Mouse (Mus musculus) forebrain, embryonic 14.5 days (tissue): ENCODE data around the gene P2ry14. TPM values are rescaled to one million over a fixed set of nuclear protein-coding genes. Genes with fewer than 3 reads are reported as not detected.

ENCODE experiments used
- ATAC-seq: fragments of 200-750 bp; cut with Nextera tagmentation; 2 replicates; pipeline ENCODE4 v1.8.0; 2017; ENCODE audit warnings: mild to moderate bottlenecking, moderate library complexity
- DNase-seq: peaks from one replicate; pipeline ENCODE4 v3.0.0-alpha.2; 2015; ENCODE audit warnings: low spot score
- H3K27ac ChIP-seq: fragments of 300-500 bp; sonication (generic); 2 replicates; pipeline ENCODE4 v1.5.1; 2014; ENCODE audit warnings: low read depth, mild to moderate bottlenecking, control low read depth, low read length, moderate library complexity
- H3K27me3 ChIP-seq: fragments of 300-500 bp; sonication (generic); replicated peaks from 2 replicates; pipeline ENCODE4 v1.6.1; 2014; ENCODE audit warnings: low read length, control low read depth, mixed read lengths; ENCODE audit not compliant: control insufficient read depth, insufficient read depth
- H3K36me3 ChIP-seq: fragments of 300-500 bp; sonication (generic); 2 replicates; pipeline ENCODE4 v1.6.1; 2014; ENCODE audit warnings: low read length, control low read depth; ENCODE audit not compliant: control insufficient read depth, insufficient read depth
- H3K4me1 ChIP-seq: fragments of 300-500 bp; sonication (generic); 2 replicates; pipeline ENCODE4 v1.6.1; 2014; ENCODE audit warnings: antibody characterized with exemption, low read length, control low read depth; ENCODE audit not compliant: control insufficient read depth, insufficient read depth
- H3K4me2 ChIP-seq: fragments of 300-500 bp; sonication (generic); 2 replicates; pipeline ENCODE4 v1.6.1; 2014; ENCODE audit warnings: mild to moderate bottlenecking, control low read depth, low read length
- H3K4me3 ChIP-seq: fragments of 300-500 bp; sonication (generic); 2 replicates; pipeline ENCODE4 v1.5.1; 2014; ENCODE audit warnings: low read depth, low read length, control low read depth
- H3K9ac ChIP-seq: fragments of 300-500 bp; sonication (generic); 2 replicates; pipeline ENCODE4 v1.6.1; 2014; ENCODE audit warnings: mild to moderate bottlenecking, low read length, control low read depth, moderate library complexity
- H3K9me3 ChIP-seq: fragments of 300-500 bp; sonication (generic); replicated peaks from 2 replicates; pipeline ENCODE4 v1.6.1; 2016; ENCODE audit warnings: low read length, control low read depth, mixed read lengths; ENCODE audit not compliant: control insufficient read depth
- WGBS: fragments of 180-500 bp; shearing (Covaris S2); extraction: QIAGEN DNeasy Blood & Tissue Kit; methylation state at CpG from one replicate; pipeline ENCODE4 v1.1.7; 2014; 5-methylcytosine and 5-hydroxymethylcytosine counted together
- polyA plus RNA-seq: library from polyadenylated mRNA; unstranded; fragments of >200 nt; fragmentation: Nextera tagmentation; extraction: Ambion mirVana; gene quantifications from 2 replicates; pipeline ENCODE4 v1.2.1, GENCODE M21; 2014

Gene P2ry14
- polyA plus RNA-seq, 1 experiment from 2014 or later = 1.7 TPM

DNA sequence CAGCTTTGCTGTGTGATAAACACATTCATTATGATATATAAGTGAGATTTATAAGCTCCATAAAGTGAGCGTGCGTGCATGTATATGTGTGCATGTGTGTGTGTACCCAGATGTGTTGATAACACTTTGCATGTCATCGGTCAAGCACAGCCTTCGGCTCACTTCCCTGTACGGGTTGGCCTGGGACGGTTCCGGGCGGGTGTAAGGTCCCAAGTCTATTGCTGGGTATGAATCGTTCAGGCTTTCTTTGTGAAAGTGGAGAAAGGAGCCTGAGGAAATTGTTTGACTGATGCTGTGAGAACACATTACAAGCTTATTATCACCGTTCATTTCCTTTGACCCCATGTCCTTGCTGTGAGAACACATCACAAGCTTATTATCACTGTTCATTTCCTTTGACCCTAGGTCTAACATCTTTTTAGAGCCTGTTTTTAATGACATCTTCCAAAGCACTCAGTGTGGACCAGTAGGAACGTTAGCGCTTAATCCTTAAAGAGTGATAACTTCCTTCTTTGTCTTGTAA, 14.4 kb downstream of the P2ry14 start:
- Histone ChIP-seq H3K27ac (no peak overlapping the region), H3K9me3 (no peaks in the 10 kb centered on the region), H3K9ac (no peak overlapping the region), H3K27me3 (no peaks in the 10 kb centered on the region), H3K4me1 (no peaks in the 10 kb centered on the region), H3K36me3 (no peaks in the 10 kb centered on the region), H3K4me3 (no peak overlapping the region), H3K4me2 (no peak overlapping the region)
- WGBS = 80% methylated on average over 12 of the region's 12 CpGs
- DNase-seq (no peak), ATAC-seq (no peak)

DNA sequence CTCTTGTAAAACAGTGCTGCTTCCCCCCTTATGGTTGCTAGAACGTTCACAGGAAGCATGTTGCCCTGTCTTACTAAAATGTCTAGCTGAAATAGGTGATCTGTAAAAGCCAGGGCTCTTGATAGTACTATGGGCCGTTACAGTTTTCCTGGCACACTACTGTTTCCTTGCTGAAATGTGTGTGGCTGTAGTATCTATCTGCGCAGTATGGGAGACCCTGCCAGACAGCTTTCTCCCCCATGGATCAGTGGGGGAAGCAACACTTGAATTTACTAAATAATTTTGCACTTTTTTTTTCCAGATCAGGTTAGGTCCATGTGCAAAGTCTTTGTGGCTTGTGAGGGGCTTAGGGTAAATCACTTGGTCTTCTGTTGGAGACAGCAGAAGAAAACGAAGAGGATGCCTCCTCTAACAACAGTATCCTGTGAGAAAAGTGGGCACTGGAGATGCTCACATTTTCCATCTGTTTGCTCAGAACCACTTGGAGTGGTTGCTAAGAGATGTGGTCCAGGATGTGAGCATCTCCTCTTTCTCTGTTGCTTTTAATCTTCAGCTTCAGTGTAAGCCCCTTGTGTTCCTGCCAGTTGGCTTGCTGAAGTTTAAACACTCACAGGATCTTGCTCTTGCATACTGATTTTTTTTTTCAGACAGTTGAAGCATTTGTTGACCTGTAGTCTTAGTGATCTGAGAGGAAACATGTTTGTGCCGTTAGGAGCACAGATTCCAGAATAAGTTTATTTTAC, 17.3 kb downstream of the P2ry14 start:
- Histone ChIP-seq H3K36me3 (no peaks in the 10 kb centered on the region), H3K27me3 (no peaks in the 10 kb centered on the region), H3K9ac (no peak overlapping the region), H3K4me2 (no peak overlapping the region), H3K4me1 (no peaks in the 10 kb centered on the region), H3K4me3 (no peak overlapping the region), H3K9me3 (no peaks in the 10 kb centered on the region), H3K27ac (no peak overlapping the region)
- no peak for ATAC-seq
- 82% methylated on average over 5 of the region's 5 CpGs for WGBS
- no peak for DNase-seq

DNA sequence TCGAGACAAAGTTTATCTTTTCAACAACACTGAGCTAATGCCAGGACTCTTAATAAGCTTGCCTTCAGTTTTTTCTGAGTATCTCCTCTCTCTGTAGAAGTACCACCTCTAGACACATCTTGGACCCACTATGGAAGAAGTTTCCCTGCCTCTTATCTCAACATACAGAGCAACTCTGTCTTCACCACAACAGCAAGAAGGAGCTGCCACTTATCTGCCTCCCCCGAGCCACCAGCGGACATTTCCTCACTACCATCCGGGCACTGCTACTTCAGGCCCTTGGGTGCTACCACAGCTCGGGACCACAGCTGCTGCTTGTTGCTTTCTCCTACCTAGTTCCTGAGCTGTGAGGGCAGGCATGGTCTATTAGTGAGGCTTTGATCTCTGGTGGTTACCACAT, 20.2 kb downstream of the P2ry14 start:
- Histone ChIP-seq H3K4me2 (no peak overlapping the region), H3K27ac (no peak overlapping the region), H3K9ac (no peak overlapping the region), H3K27me3 (no peaks in the 10 kb centered on the region), H3K4me3 (no peak overlapping the region), H3K36me3 (no peaks in the 10 kb centered on the region), H3K9me3 (no peaks in the 10 kb centered on the region), H3K4me1 (no peaks in the 10 kb centered on the region)
- 92% methylated on average over 5 of the region's 5 CpGs for WGBS
- no peak for ATAC-seq
- DNase-seq = no peak

DNA sequence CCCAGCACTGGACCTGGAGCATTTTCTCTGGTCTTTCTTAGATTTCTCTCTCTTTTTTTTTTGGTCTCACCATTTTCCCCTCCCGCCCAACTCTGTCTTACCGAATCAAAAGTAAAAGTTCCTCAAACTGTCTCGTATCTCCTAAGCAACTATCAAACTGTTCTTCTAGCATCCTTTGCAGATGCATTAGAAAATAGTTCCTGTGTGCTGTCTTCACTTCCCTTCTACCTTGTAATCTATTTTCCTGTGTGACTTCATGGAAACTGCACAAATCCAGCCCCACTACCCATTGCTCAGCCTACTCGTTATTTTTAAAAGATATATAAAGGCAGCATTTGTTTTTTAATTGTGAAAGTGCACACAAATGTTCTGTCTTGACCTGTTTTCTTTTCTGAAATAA, 21.5 kb downstream of the P2ry14 start:
- 88% methylated on average over 4 of the region's 4 CpGs for WGBS
- no peak overlapping the region for H3K9ac ChIP-seq
- no peaks in the 10 kb centered on the region for H3K27me3 ChIP-seq
- no peak overlapping the region for H3K4me2 ChIP-seq
- no peaks in the 10 kb centered on the region for H3K9me3 ChIP-seq
- ATAC-seq (no peak), DNase-seq (no peak)
- no peak overlapping the region for H3K4me3 ChIP-seq
- H3K27ac ChIP-seq = no peak overlapping the region
- no peaks in the 10 kb centered on the region for H3K36me3 ChIP-seq
- H3K4me1 ChIP-seq = no peaks in the 10 kb centered on the region

DNA sequence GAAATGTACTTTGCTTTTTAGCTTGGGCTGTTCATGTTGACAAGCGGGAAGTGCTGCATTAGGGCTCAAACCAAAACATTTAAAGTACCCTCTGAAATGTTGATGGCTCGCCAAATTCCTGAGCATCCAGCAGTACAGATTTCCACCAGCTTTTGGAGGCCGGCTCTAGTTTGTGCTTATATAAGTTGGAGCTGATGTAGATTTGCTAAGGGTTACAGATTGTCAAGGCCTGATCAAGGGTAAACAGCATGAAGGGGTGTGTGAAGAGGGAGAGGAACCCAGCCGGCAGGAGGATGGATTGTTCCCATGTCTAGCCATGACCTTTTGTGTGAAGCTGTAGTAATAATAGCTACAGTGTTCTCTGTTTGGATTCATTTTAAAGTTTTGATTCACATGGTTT, 22.3 kb downstream of the P2ry14 start:
- no peaks in the 10 kb centered on the region for H3K9me3 ChIP-seq
- H3K36me3 ChIP-seq = no peaks in the 10 kb centered on the region
- no peak for ATAC-seq
- no peak overlapping the region for H3K27ac ChIP-seq
- H3K4me2 ChIP-seq = no peak overlapping the region
- no peaks in the 10 kb centered on the region for H3K27me3 ChIP-seq
- H3K4me3 ChIP-seq = no peak overlapping the region
- H3K4me1 ChIP-seq = no peaks in the 10 kb centered on the region
- WGBS = 81% methylated on average over 4 of the region's 4 CpGs
- DNase-seq = no peak
- H3K9ac ChIP-seq = no peak overlapping the region

DNA sequence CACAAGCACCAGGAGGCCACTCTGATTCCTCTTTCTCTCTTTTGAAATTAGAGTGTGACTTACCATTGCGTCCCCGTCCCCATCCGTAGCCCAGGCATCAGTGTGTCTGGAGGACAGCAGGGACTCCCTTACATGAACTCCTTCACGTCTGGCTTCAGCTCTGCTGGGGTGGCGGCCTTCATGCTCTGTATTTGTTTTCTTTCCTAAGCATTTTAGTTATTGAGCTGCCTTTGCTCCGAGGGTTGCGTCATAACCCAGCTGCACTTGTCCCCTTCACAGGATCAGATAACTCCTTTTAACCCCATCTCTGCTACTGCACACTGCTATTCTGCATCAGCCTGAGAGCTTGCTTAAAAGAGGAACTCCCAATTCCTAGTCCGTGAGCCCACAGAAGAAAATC, 23.0 kb downstream of the P2ry14 start:
- DNase-seq (no peak), ATAC-seq (no peak)
- Histone ChIP-seq H3K27me3 (no peaks in the 10 kb centered on the region), H3K9me3 (no peaks in the 10 kb centered on the region), H3K36me3 (no peaks in the 10 kb centered on the region), H3K4me3 (no peak overlapping the region), H3K4me1 (no peaks in the 10 kb centered on the region), H3K9ac (no peak overlapping the region), H3K4me2 (no peak overlapping the region), H3K27ac (no peak overlapping the region)
- WGBS = 82% methylated on average over 8 of the region's 8 CpGs

DNA sequence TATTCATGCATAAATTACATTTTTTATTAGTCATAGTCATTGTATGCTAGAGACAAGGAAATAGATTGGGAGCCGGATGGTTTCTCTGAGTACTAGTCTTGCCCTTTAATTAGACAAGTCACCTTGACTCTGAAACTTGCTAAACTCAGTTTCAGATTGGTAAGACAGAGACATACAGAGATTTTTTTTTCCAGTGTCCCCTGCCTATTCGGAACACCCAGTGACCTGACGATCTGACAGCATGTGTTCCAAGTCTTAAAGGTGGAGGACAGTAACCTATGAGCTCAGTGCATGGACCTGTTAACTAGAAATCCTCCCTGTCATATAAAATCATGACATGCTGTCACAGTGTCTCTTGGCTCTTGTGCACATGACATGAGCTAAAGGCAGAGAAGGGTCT, 23.9 kb downstream of the P2ry14 start:
- Histone ChIP-seq H3K9ac (no peak overlapping the region), H3K9me3 (no peaks in the 10 kb centered on the region), H3K27me3 (no peaks in the 10 kb centered on the region), H3K4me3 (no peak overlapping the region), H3K4me1 (no peaks in the 10 kb centered on the region), H3K27ac (no peak overlapping the region), H3K4me2 (no peak overlapping the region), H3K36me3 (no peaks in the 10 kb centered on the region)
- 88% methylated on average over 3 of the region's 3 CpGs for WGBS
- DNase-seq (no peak), ATAC-seq (no peak)

DNA sequence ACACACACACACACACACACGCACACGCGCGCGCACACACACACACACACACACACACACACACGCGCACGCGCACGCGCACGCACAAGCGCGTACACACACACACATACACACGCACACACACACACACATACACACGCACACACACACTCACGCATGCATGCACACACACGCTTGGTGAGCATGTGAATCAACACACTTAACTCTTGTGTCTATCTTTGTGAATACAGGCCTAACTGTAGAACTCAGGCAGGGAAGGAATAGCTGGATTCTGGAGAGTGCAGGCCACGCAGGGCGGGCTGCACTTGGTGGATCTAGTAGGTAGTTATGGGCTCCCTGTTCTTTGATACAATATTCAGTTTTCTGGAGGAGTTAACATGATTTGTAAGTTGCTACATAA, 24.7 kb downstream of the P2ry14 start:
- Histone ChIP-seq H3K27ac (no peak overlapping the region), H3K36me3 (no peaks in the 10 kb centered on the region), H3K4me3 (no peak overlapping the region), H3K4me2 (no peak overlapping the region), H3K4me1 (no peaks in the 10 kb centered on the region), H3K27me3 (no peaks in the 10 kb centered on the region), H3K9me3 (no peaks in the 10 kb centered on the region), H3K9ac (no peak overlapping the region)
- ATAC-seq (no peak), DNase-seq (no peak)
- WGBS = 89% methylated on average over 20 of the region's 20 CpGs

DNA sequence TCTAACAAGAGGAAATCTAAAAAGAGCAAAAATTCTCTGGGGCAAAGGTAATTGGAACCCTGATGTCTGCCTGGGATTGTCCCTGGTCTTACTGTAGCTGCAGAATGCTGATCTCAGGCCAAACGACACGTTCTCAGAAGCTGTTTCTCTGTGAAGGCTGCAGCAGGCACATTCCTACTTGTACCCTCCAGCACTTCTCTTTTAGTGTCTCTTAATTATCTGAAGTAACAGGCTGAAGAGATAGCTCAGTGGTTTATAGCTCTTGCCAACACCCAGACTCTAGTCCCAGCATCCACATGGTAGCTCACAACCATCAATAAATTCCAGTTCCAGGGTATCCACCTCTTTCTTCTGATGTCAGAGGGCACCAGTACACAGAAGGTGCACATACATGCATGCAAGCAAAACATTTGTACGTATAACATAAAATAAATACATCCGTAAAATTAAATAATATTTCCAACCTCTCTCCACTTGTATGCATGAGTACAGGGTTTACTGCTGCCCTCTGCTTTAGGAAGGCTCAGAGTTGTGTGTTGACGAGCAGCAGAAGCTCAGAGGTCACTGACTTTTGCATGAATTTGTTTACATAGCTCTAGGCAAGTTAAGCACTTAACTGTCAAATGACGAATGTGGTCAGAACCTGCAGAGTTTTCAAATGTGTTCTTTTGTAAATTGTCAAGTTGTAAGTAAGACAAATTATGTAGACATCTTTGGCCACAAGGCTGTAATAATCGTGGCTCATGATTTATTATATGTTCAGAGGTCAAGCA, 27.4 kb downstream of the P2ry14 start:
- WGBS = 79% methylated on average over 7 of the region's 7 CpGs
- H3K27me3 ChIP-seq = no peaks in the 10 kb centered on the region
- no peak overlapping the region for H3K4me2 ChIP-seq
- ATAC-seq = no peak
- H3K4me3 ChIP-seq = no peak overlapping the region
- H3K9me3 ChIP-seq = no peaks in the 10 kb centered on the region
- no peaks in the 10 kb centered on the region for H3K36me3 ChIP-seq
- no peaks in the 10 kb centered on the region for H3K4me1 ChIP-seq
- H3K27ac ChIP-seq = no peak overlapping the region
- H3K9ac ChIP-seq = no peak overlapping the region
- no peak for DNase-seq
